Mouse (Mus musculus) CH12.LX (cell line): ENCODE data around the gene 2700097O09Rik.
"Not testable (repeated sequence)": the region's sequence is repeated elsewhere in the genome, so short reads cannot be mapped to it uniquely, and the experiment has no call there.

Source experiments
- CHD1 ChIP-seq: IDR thresholded peaks from 2 replicates; pipeline ENCODE4 v1.6.1; 2012; ENCODE audit warnings: low read depth, low read length, improper control_type of control experiment, inconsistent platforms
- CTCF ChIP-seq, 2 experiments: IDR thresholded peaks in 1 of 2; conservative IDR thresholded peaks in 1 of 2; 2 replicates each; pipeline ENCODE4 v1.5.1; 2011 to 2012; ENCODE audit warnings: low read depth in 2 of 2, low read length in 2 of 2, improper control_type of control experiment in 1 of 2, inconsistent platforms in 1 of 2, mild to moderate bottlenecking in 1 of 2, moderate library complexity in 1 of 2
- E2F4 ChIP-seq: IDR thresholded peaks from 2 replicates; pipeline ENCODE4 v1.6.1; 2011; ENCODE audit warnings: low read depth, low read length, improper control_type of control experiment; ENCODE audit not compliant: insufficient replicate concordance
- EP300 ChIP-seq: IDR thresholded peaks from 2 replicates; pipeline ENCODE4 v1.6.1; 2011; ENCODE audit warnings: low read length, improper control_type of control experiment
- JUND ChIP-seq: conservative IDR thresholded peaks from 2 replicates; pipeline ENCODE4 v1.6.1; 2011; ENCODE audit warnings: low read depth, low read length, improper control_type of control experiment
- MAFK ChIP-seq: IDR thresholded peaks from 2 replicates; pipeline ENCODE4 v1.6.1; 2011; ENCODE audit warnings: low read length, improper control_type of control experiment; ENCODE audit not compliant: insufficient replicate concordance
- MAZ ChIP-seq: IDR thresholded peaks from 2 replicates; pipeline ENCODE4 v1.6.1; 2012; ENCODE audit warnings: low read depth, mild to moderate bottlenecking, inconsistent platforms, low read length, improper control_type of control experiment, moderate library complexity
- MEF2A ChIP-seq: IDR thresholded peaks from 2 replicates; pipeline ENCODE4 v1.6.1; 2014; ENCODE audit warnings: low read depth, mild to moderate bottlenecking, inconsistent platforms, low read length, improper control_type of control experiment, borderline replicate concordance
- POLR2A ChIP-seq: IDR thresholded peaks from 2 replicates; pipeline ENCODE4 v1.6.1; 2011; ENCODE audit warnings: low read depth, mild to moderate bottlenecking, improper control_type of control experiment, low read length
- POLR2AphosphoS2 ChIP-seq: IDR thresholded peaks from 2 replicates; pipeline ENCODE4 v1.6.1; 2011; ENCODE audit warnings: low read depth, low read length, improper control_type of control experiment
- SIN3A ChIP-seq: IDR thresholded peaks from 2 replicates; pipeline ENCODE4 v1.6.1; 2012; ENCODE audit warnings: low read length, improper control_type of control experiment, inconsistent platforms
- TBP ChIP-seq: conservative IDR thresholded peaks from 2 replicates; pipeline ENCODE4 v1.6.1; 2011; ENCODE audit warnings: low read depth, low read length, improper control_type of control experiment
- USF2 ChIP-seq: conservative IDR thresholded peaks from 2 replicates; pipeline ENCODE4 v1.6.1; 2011; ENCODE audit warnings: low read depth, low read length, improper control_type of control experiment
- ZC3H11A ChIP-seq: IDR thresholded peaks from 2 replicates; pipeline ENCODE4 v1.6.1; 2012; ENCODE audit warnings: low read depth, mild to moderate bottlenecking, inconsistent platforms, low read length, improper control_type of control experiment

- not testable (repeated sequence) for TF ChIP-seq CTCF (conservative IDR thresholded peaks at IDR 0.05 in 1 of 2, IDR thresholded peaks at IDR 0.05 in 1 of 2; ENCODE audit: low read depth in 2 of 2, low read length in 2 of 2); E2F4; ZC3H11A; TBP; CHD1; EP300; POLR2A; POLR2AphosphoS2; SIN3A; MAZ; MEF2A; USF2; JUND; MAFK
Measured at GRCm38 (mm10) chr12:55092127-55092526, 12.2 kb upstream of the 2700097O09Rik start.
